ENCODE assay signal across 8 mouse cellular contexts in genomic region chr19:22940487-22940886, GRCm38 (mm10).
A peak's percentile ranks its signal among the peaks of the same experiment; 100 is the strongest.
DNase-seq lines count a peak whose midpoint lies in the region; ATAC-seq and TF ChIP-seq lines count a peak whose summit lies in the region.

No protein-coding gene starts in this region.

- no peak for TF ChIP-seq EP300 in ES-Bruce4 (IDR thresholded peaks at IDR 0.05; ENCODE audit: insufficient read depth, low read depth, low read length)

- TF ChIP-seq POLR2A in ES-Bruce4 (IDR thresholded peaks at IDR 0.05; ENCODE audit: insufficient read depth, low read length), result no peak
- no peak for TF ChIP-seq POLR2A in embryonic fibroblast, embryonic 13.5 days (IDR thresholded peaks at IDR 0.05; ENCODE audit: low read depth, low read length)

- peak; percentile 75 for TF ChIP-seq CTCF in ES-Bruce4 (IDR thresholded peaks at IDR 0.05; ENCODE audit: low read depth, low read length)
- TF ChIP-seq CTCF in embryonic fibroblast, embryonic 13.5 days (IDR thresholded peaks at IDR 0.05; ENCODE audit: borderline replicate concordance, insufficient read depth, low read length), result peak; percentile 88; the same call in 1 of the 2 replicates

- no peak overlapping the region for H3K27ac ChIP-seq in ES-Bruce4 (ENCODE audit: insufficient read depth, low read length)
- H3K27ac ChIP-seq in embryonic fibroblast, embryonic 13.5 days (ENCODE audit: insufficient read depth, low read length), result no peak overlapping the region

- H3K36me3 ChIP-seq in ES-Bruce4 (ENCODE audit: control insufficient read depth, insufficient read depth, low read length, poor library complexity, severe bottlenecking), result no peaks in the 10 kb centered on the region

- H3K27me3 ChIP-seq in ES-Bruce4 (ENCODE audit: control insufficient read depth, insufficient read depth, low read length, poor library complexity, severe bottlenecking), result no peaks in the 10 kb centered on the region

- no peaks in the 10 kb centered on the region for H3K9me3 ChIP-seq in ES-Bruce4 (replicated peaks; ENCODE audit: control insufficient read depth, insufficient read depth, low read length, poor library complexity, severe bottlenecking)

- intact Hi-C loops in heart, postnatal 10 days (cut with DNase I), result loop anchor here (2.0 kb wide), 2 partner anchors 212 to 284 kb away; no protein-coding TSS in a partner anchor

- DNase-seq in adrenal gland, postnatal 25 days, result peak; percentile 60
- DNase-seq in heart, postnatal 10 days, result peak; percentile 79 to 82
- peak; percentile 88 for DNase-seq in layer of hippocampus, adult 11-12 months (ENCODE audit: low spot score)
- peak; percentile 86 for DNase-seq in lung, postnatal 36 days
- DNase-seq in skeletal muscle tissue, adult 2 months (ENCODE audit: low read depth, low spot score), result peak; percentile 83

- no peak overlapping the region for H3K4me3 ChIP-seq in ES-Bruce4 (ENCODE audit: low read depth, low read length)
- no peak overlapping the region for H3K4me3 ChIP-seq in embryonic fibroblast, embryonic 13.5 days (ENCODE audit: insufficient read depth, low read length)

- no peak overlapping the region for H3K9ac ChIP-seq in ES-Bruce4 (ENCODE audit: low read depth, poor library complexity, severe bottlenecking)

- ATAC-seq in erythroid progenitor cell, adult 5-6 weeks (replicated peaks; ENCODE audit: low FRiP score, poor library complexity, severe bottlenecking), result no peak

- H3K4me1 ChIP-seq in ES-Bruce4 (ENCODE audit: control insufficient read depth, insufficient read depth, low read length), result no peaks in the 10 kb centered on the region
- H3K4me1 ChIP-seq in embryonic fibroblast, embryonic 13.5 days (ENCODE audit: control insufficient read depth, insufficient read depth, low read length), result no peaks in the 10 kb centered on the region; the same call in 1 of the 2 replicates
